Mouse (Mus musculus): ENCODE data around the gene Gm20835. TPM values are rescaled to one million over a fixed set of nuclear protein-coding genes. Genes with fewer than 3 reads are reported as not detected.
"Not testable (repeated sequence)": the region's sequence is repeated elsewhere in the genome, so short reads cannot be mapped to it uniquely, and the experiment has no call there.

Gm20835 gene
- total RNA-seq (2012; rRNA removed) (not detected in 2 replicates), total RNA-seq (2014; rRNA removed) (not detected in 2 replicates), polyA plus RNA-seq (2012; ENCODE audit: insufficient read length, low read depth) (not detected in 2 replicates)

GRCm38 (mm10) chrY:36735190-36735589, at the start of gene Gm20835:
Gene Gm20835, minus strand, starts transcription at chrY:36735290.
- H3K27ac ChIP-seq (ENCODE audit: insufficient read depth, low read depth); H3K4me1 ChIP-seq (ENCODE audit: control insufficient read depth in 1 of 2, insufficient read depth in 2 of 2); H3K9me3 ChIP-seq (replicated peaks; ENCODE audit: low read length); H3K4me3 ChIP-seq (replicated peaks in 1 of 3; ENCODE audit: low read depth in 2 of 3, low read length in 2 of 3, poor library complexity in 1 of 3); DNase-seq (ENCODE audit: extremely low read depth); H3K9ac ChIP-seq (ENCODE audit: insufficient read depth, low read depth); in situ Hi-C loops (cut with MboI; ENCODE audit: low pct_ligation_motif_present, low pct_unique_long_range_greater_than_20kb, low sequenced_read_pairs); H3K4me2 ChIP-seq (ENCODE audit: insufficient read depth, low read depth, poor library complexity, severe bottlenecking); H3K36me3 ChIP-seq (replicated peaks in 1 of 2; ENCODE audit: control insufficient read depth in 1 of 2, insufficient read depth in 1 of 2, low read length in 1 of 2); dilution Hi-C loops (cut with MboI; ENCODE audit: extremely low pct_ligation_motif_present, extremely low pct_unique_long_range_greater_than_20kb, low sequenced_read_pairs); H3K27me3 ChIP-seq (replicated peaks); H3K79me2 ChIP-seq (replicated peaks; ENCODE audit: control insufficient read depth, extremely low read depth, insufficient read depth, poor library complexity, severe bottlenecking): not testable (repeated sequence)

All from CH12.LX (cell line).